Mouse (Mus musculus) neural tube, embryonic 10.5 days (tissue): ENCODE measurements at regions not wholly inside any gene's neighbourhood (a gene's known extent, or its start where the extent isn't known, plus 50 kb on each side); places are given as distances from the start of the nearest gene placed in this dataset.

Experiments used
- DNase-seq: peaks from one replicate; pipeline ENCODE4 v3.0.0-alpha.2; 2017; ENCODE audit warnings: low spot score; ENCODE audit errors: extremely low spot score

GRCm38 (mm10) chr2:178542032-178542431 lies 111.7 kb downstream of the Cdh26 start:
- peak; percentile 36 for DNase-seq

GRCm38 (mm10) chr2:178544411-178544810 lies 114.1 kb downstream of the Cdh26 start:
- DNase-seq, result no peak

GRCm38 (mm10) chr2:178545601-178546352 lies 115.4 kb downstream of the Cdh26 start:
- DNase-seq, result no peak

- no peak for DNase-seq
Measured at GRCm38 (mm10) chr2:178546353-178546720, 116.0 kb downstream of the Cdh26 start.

- DNase-seq, result no peak
Measured at GRCm38 (mm10) chr2:178546888-178547287, 116.6 kb downstream of the Cdh26 start.

GRCm38 (mm10) chr2:178548937-178549336 lies 118.6 kb downstream of the Cdh26 start:
- no peak for DNase-seq

GRCm38 (mm10) chr2:178553736-178554135 lies 123.4 kb downstream of the Cdh26 start:
- no peak for DNase-seq

- no peak for DNase-seq
Measured at GRCm38 (mm10) chr2:178555692-178556340, 125.5 kb downstream of the Cdh26 start.

- no peak for DNase-seq
Measured at GRCm38 (mm10) chr2:178557934-178558333, 127.6 kb downstream of the Cdh26 start.

- no peak for DNase-seq
Measured at GRCm38 (mm10) chr2:178563287-178563686, 133.0 kb downstream of the Cdh26 start.

- no peak for DNase-seq
Measured at GRCm38 (mm10) chr2:178565368-178565818, 135.1 kb downstream of the Cdh26 start.

GRCm38 (mm10) chr2:178567493-178567892 lies 137.2 kb downstream of the Cdh26 start:
- DNase-seq, result no peak

GRCm38 (mm10) chr2:178572301-178572700 lies 142.0 kb downstream of the Cdh26 start:
- no peak for DNase-seq

GRCm38 (mm10) chr2:178574859-178575258 lies 144.5 kb downstream of the Cdh26 start:
- DNase-seq, result peak; percentile 61

GRCm38 (mm10) chr2:178575403-178575802 lies 145.1 kb downstream of the Cdh26 start:
- DNase-seq, result no peak

- DNase-seq, result no peak
Measured at GRCm38 (mm10) chr2:178576067-178576466, 145.7 kb downstream of the Cdh26 start.

GRCm38 (mm10) chr2:178579571-178579970 lies 149.2 kb downstream of the Cdh26 start:
- DNase-seq, result no peak

GRCm38 (mm10) chr2:178581306-178581705 lies 151.0 kb downstream of the Cdh26 start:
- DNase-seq, result no peak

GRCm38 (mm10) chr2:178584970-178585566 lies 154.7 kb downstream of the Cdh26 start:
- DNase-seq, result no peak

- no peak for DNase-seq
Measured at GRCm38 (mm10) chr2:178587134-178587636, 156.9 kb downstream of the Cdh26 start.

- no peak for DNase-seq
Measured at GRCm38 (mm10) chr2:178593743-178594142, 163.4 kb downstream of the Cdh26 start.

- DNase-seq, result no peak
Measured at GRCm38 (mm10) chr2:178594177-178594576, 163.8 kb downstream of the Cdh26 start.
